10 mouse cellular contexts compared by ENCODE assay signal in the genomic region with DNA sequence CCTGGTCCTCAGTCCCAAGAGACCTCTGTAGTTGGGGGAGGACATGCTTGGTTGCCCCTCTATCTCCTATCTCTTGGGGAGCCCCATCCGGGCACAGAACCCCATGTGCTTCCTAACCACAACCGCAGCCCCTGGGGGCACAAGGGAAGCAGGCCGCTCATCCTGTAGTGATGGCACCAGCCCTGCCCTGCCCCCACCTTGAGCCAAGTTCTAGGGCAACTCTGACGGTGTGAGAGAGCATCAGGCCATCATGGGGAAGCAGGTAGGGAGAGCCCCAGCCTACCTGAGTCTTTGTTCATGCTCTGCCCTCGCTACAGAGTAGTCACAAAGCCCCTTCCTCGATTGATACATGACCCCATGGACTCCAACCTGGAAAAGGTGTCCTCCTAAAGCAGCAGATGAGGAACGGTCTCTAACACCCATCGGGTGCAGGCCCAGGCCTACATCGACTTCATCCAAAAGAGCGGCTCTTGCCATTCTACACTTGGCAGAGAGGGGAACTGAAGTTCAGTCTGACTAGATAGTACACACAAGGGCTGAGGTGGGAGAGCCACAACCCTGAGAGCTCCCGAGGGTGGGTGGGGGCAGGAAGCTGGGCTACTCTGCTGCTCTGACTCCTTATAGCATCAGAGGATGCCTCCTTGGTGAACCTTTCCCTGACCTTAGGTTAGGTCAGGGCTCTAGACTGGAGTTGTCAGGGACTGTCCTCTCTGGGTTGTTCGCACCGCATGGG. TPM values are rescaled to one million over a fixed set of nuclear protein-coding genes. Genes with fewer than 3 reads are reported as not detected.
A peak's percentile ranks its signal among the peaks of the same experiment; 100 is the strongest.
DNase-seq lines count a peak whose midpoint lies in the region; ATAC-seq and TF ChIP-seq lines count a peak whose summit lies in the region.
"Had no signal": no experiment of that assay in that cellular context is flagged by ENCODE, and none has a peak within 500 bp of the region (broad histone marks: within the 10 kb centered on the region; RNA-seq: fewer than 3 reads in every experiment).

No protein-coding gene starts in this region.

- H3K4me1 ChIP-seq in forebrain, postnatal 0 days (ENCODE audit: insufficient read depth) = 0 out of 2 replicates have a peak, but pooled peaks cover 4% of the 10 kb centered on the region
- H3K4me1 ChIP-seq in forebrain, embryonic 15.5 days = peaks cover 9% of the 10 kb centered on the region
- peaks cover 97% of the 10 kb centered on the region for H3K4me1 ChIP-seq in megakaryocyte, embryonic 14.5 days
- peaks cover 13% of the 10 kb centered on the region for H3K4me1 ChIP-seq in midbrain, embryonic 15.5 days

- H3K27me3 ChIP-seq in forebrain, postnatal 0 days (ENCODE audit: insufficient read depth, low read length) = no peaks in the 10 kb centered on the region
- H3K27me3 ChIP-seq in forebrain, embryonic 15.5 days = peaks cover 2% of the 10 kb centered on the region; the same call in 1 of the 2 replicates
- H3K27me3 ChIP-seq in megakaryocyte, embryonic 14.5 days (replicated peaks) = peaks cover 31% of the 10 kb centered on the region
- H3K27me3 ChIP-seq in midbrain, embryonic 15.5 days (replicated peaks) = no peaks in the 10 kb centered on the region; the same call in 1 of the 2 replicates

- peak overlapping the region; percentile 75; the same call in 1 of the 2 replicates for H3K4me2 ChIP-seq in forebrain, postnatal 0 days (ENCODE audit: low read depth)
- no peak overlapping the region for H3K4me2 ChIP-seq in forebrain, embryonic 15.5 days (replicated peaks)
- peak overlapping the region; percentile 91; the same call in 1 of the 2 replicates for H3K4me2 ChIP-seq in midbrain, embryonic 15.5 days

- TF ChIP-seq CTCF in forebrain, postnatal 0 days (IDR thresholded peaks at IDR 0.05; ENCODE audit: low read depth) = no peak

- no peak overlapping the region for H3K4me3 ChIP-seq in forebrain, postnatal 0 days (ENCODE audit: low read depth, low read length)
- H3K4me3 ChIP-seq in forebrain, embryonic 15.5 days = no peak overlapping the region
- peak overlapping the region; percentile 95 for H3K4me3 ChIP-seq in megakaryocyte, embryonic 14.5 days (replicated peaks)
- no peak overlapping the region for H3K4me3 ChIP-seq in midbrain, embryonic 15.5 days

- no peak overlapping the region for H3K9ac ChIP-seq in forebrain, postnatal 0 days
- H3K9ac ChIP-seq in forebrain, embryonic 15.5 days (replicated peaks) = no peak overlapping the region
- no peak overlapping the region for H3K9ac ChIP-seq in midbrain, embryonic 15.5 days

- H3K36me3 ChIP-seq in forebrain, postnatal 0 days (ENCODE audit: insufficient read depth) = no peaks in the 10 kb centered on the region
- no peaks in the 10 kb centered on the region for H3K36me3 ChIP-seq in forebrain, embryonic 15.5 days
- H3K36me3 ChIP-seq in megakaryocyte, embryonic 14.5 days (replicated peaks; ENCODE audit: low read length) = peaks cover 37% of the 10 kb centered on the region
- no peaks in the 10 kb centered on the region for H3K36me3 ChIP-seq in midbrain, embryonic 15.5 days (replicated peaks)

- H3K9me3 ChIP-seq in forebrain, postnatal 0 days (ENCODE audit: low read length) = no peaks in the 10 kb centered on the region
- H3K9me3 ChIP-seq in forebrain, embryonic 15.5 days = no peaks in the 10 kb centered on the region
- H3K9me3 ChIP-seq in megakaryocyte, embryonic 14.5 days = no peaks in the 10 kb centered on the region
- no peaks in the 10 kb centered on the region for H3K9me3 ChIP-seq in midbrain, embryonic 15.5 days

- no peak overlapping the region for H3K27ac ChIP-seq in forebrain, postnatal 0 days (ENCODE audit: low read depth, low read length)
- H3K27ac ChIP-seq in forebrain, embryonic 15.5 days (replicated peaks) = no peak overlapping the region
- no peak overlapping the region for H3K27ac ChIP-seq in midbrain, embryonic 15.5 days

- ATAC-seq in forebrain, postnatal 0 days = no peak
- ATAC-seq in forebrain, embryonic 15.5 days (replicated peaks) = no peak
- no peak for ATAC-seq in megakaryocyte, adult 5-6 weeks (ENCODE audit: poor library complexity, severe bottlenecking)
- ATAC-seq in midbrain, embryonic 15.5 days (replicated peaks) = peak; percentile 12

- DNase-seq in forebrain, postnatal 0 days = no peak
- DNase-seq in thymus, postnatal 14 days = peak; percentile 89
- no peak for DNase-seq in frontal cortex, postnatal 10 days (ENCODE audit: low spot score in 2 of 2)
- no peak for DNase-seq in left cerebral cortex, adult 9 months (ENCODE audit: low spot score in 2 of 2)
- DNase-seq: gastrocnemius, postnatal 10 days had no signal

- 91% methylated on average over 13 of the region's 13 CpGs for WGBS in forebrain, postnatal 0 days
- 92% methylated on average over 13 of the region's 13 CpGs for WGBS in forebrain, embryonic 15.5 days
- WGBS in midbrain, embryonic 15.5 days = 88% methylated on average over 13 of the region's 13 CpGs

RNA-seq across cellular contexts. Expression of gene Lrrc32, which starts 0.5 kb away (rescaled TPM):
- 3.3 and 6.0 TPM in 2 replicates for total RNA-seq in forebrain, postnatal 0 days (2014; rRNA removed)
- 3.4 and 4.2 TPM in 2 replicates for polyA plus RNA-seq in forebrain, postnatal 0 days (2015; fragmentation: Nextera tagmentation; extraction: Ambion mirVana)
- 2.3 and 2.4 TPM in 2 replicates for polyA plus RNA-seq in forebrain, embryonic 15.5 days (2015; fragmentation: Nextera tagmentation; extraction: Ambion mirVana)
- 28.6 and 53.0 TPM in 2 replicates for polyA plus RNA-seq in megakaryocyte, embryonic 14.5 days (2012; ENCODE audit: insufficient read depth, low replicate concordance)
- not detected in 2 replicates for total RNA-seq in megakaryocyte, adult 5-6 weeks (2015)
- total RNA-seq in megakaryocyte, adult 5-6 weeks (2017) = not detected in 2 replicates
- polyA plus RNA-seq in midbrain, embryonic 15.5 days (2015; fragmentation: Nextera tagmentation; extraction: Ambion mirVana) = 5.0 and 5.5 TPM in 2 replicates

RNA-seq across cellular contexts. Expression of gene Gucy2d, which starts 48.3 kb away (rescaled TPM):
- not detected in 2 replicates for total RNA-seq in forebrain, postnatal 0 days (2014; rRNA removed)
- not detected in 2 replicates for polyA plus RNA-seq in forebrain, postnatal 0 days (2015; fragmentation: Nextera tagmentation; extraction: Ambion mirVana)
- not detected in 2 replicates for polyA plus RNA-seq in forebrain, embryonic 15.5 days (2015; fragmentation: Nextera tagmentation; extraction: Ambion mirVana)
- polyA plus RNA-seq in megakaryocyte, embryonic 14.5 days (2012; ENCODE audit: insufficient read depth, low replicate concordance) = not detected in 2 replicates
- not detected in 2 replicates for total RNA-seq in megakaryocyte, adult 5-6 weeks (2015)
- total RNA-seq in megakaryocyte, adult 5-6 weeks (2017) = not detected in 2 replicates
- polyA plus RNA-seq in midbrain, embryonic 15.5 days (2015; fragmentation: Nextera tagmentation; extraction: Ambion mirVana) = 0.09 TPM in 1 of 2 replicates, not detected in the other
- total RNA-seq: gastrocnemius, postnatal 10 days had no signal
- polyA plus RNA-seq: liver, embryonic 16.5 days had no signal
